Mouse (Mus musculus) forebrain, embryonic 11.5 days (tissue): Measurements from ENCODE around the gene N4bp3. TPM values are rescaled to one million over a fixed set of nuclear protein-coding genes. Genes with fewer than 3 reads are reported as not detected.

Experiments
- ATAC-seq: fragments of 200-750 bp; cut with Nextera tagmentation; replicated peaks from 2 replicates; pipeline ENCODE4 v1.8.0; 2017; ENCODE audit warnings: moderate TSS enrichment; ENCODE audit not compliant: low FRiP score
- DNase-seq: peaks from one replicate; pipeline ENCODE4 v3.0.0-alpha.2; 2017; ENCODE audit warnings: low spot score
- H3K27ac ChIP-seq: fragments of 300-500 bp; sonication (generic); 2 replicates; pipeline ENCODE4 v1.5.1; 2014; ENCODE audit warnings: low read depth, low read length
- H3K27me3 ChIP-seq: fragments of 300-500 bp; sonication (generic); 2 replicates; pipeline ENCODE4 v1.6.1; 2014; ENCODE audit warnings: mild to moderate bottlenecking, low read length, mixed read lengths; ENCODE audit not compliant: control insufficient read depth, insufficient read depth
- H3K36me3 ChIP-seq: fragments of 300-500 bp; sonication (generic); 2 replicates; pipeline ENCODE4 v1.6.1; 2014; ENCODE audit warnings: mild to moderate bottlenecking, low read length, moderate library complexity, mixed read lengths; ENCODE audit not compliant: control insufficient read depth, insufficient read depth
- H3K4me1 ChIP-seq: fragments of 300-500 bp; sonication (generic); replicated peaks from 2 replicates; pipeline ENCODE4 v1.6.1; 2014; ENCODE audit warnings: low read length, mixed read lengths; ENCODE audit not compliant: control insufficient read depth, insufficient read depth
- H3K4me2 ChIP-seq: fragments of 300-500 bp; sonication (generic); 2 replicates; pipeline ENCODE4 v1.6.1; 2014; ENCODE audit warnings: low read depth, mild to moderate bottlenecking, low read length, moderate library complexity, mixed read lengths; ENCODE audit not compliant: severe bottlenecking
- H3K4me3 ChIP-seq: fragments of 300-500 bp; sonication (generic); 2 replicates; pipeline ENCODE4 v1.5.1; 2014; ENCODE audit warnings: low read depth, low read length
- H3K9ac ChIP-seq: fragments of 300-500 bp; sonication (generic); 2 replicates; pipeline ENCODE4 v1.6.1; 2014; ENCODE audit warnings: low read length
- H3K9me3 ChIP-seq: fragments of 300-500 bp; sonication (generic); 2 replicates; pipeline ENCODE4 v1.6.1; 2016; ENCODE audit warnings: low read length, mixed read lengths; ENCODE audit not compliant: control insufficient read depth
- WGBS: fragments of 180-500 bp; shearing (Covaris S2); extraction: QIAGEN DNeasy Blood & Tissue Kit; methylation state at CpG from one replicate; pipeline ENCODE4 v1.1.7; 2014; 5-methylcytosine and 5-hydroxymethylcytosine counted together
- polyA plus RNA-seq: library from polyadenylated mRNA; unstranded; fragments of >200 nt; fragmentation: Nextera tagmentation; extraction: Ambion mirVana; gene quantifications from 2 replicates; pipeline ENCODE4 v1.2.1, GENCODE M21; 2014

N4bp3 gene
- polyA plus RNA-seq, 1 experiment from 2014 or later = 11.3 TPM

DNA sequence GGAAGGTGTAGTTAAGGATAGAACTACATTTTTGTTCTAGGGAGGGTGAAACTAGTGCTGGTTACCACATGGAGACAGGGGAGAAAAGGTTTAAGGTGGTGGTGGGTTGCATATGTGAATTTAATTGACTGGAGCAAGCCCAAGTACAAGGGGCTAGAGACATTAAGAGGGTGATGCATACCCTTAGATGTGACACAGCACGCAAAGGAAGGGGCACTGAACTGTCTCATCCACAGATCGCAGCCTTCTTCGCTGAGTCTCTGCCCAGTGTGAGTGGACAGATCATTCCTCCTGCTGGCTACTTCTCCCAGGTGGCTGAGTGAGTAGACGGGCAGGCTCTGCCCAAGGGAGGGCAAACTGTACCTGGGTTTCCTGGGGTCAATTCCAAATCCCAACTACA lies 57.3 kb downstream of the N4bp3 start:
- H3K4me3 ChIP-seq = no peak overlapping the region
- 94% methylated on average over 4 of the region's 4 CpGs for WGBS
- no peak overlapping the region for H3K4me2 ChIP-seq
- peaks cover 39% of the 10 kb centered on the region for H3K36me3 ChIP-seq
- H3K27me3 ChIP-seq = no peaks in the 10 kb centered on the region
- no peak overlapping the region for H3K9ac ChIP-seq
- peak; percentile 47 for DNase-seq
- H3K4me1 ChIP-seq = no peaks in the 10 kb centered on the region
- ATAC-seq = no peak
- no peak overlapping the region for H3K27ac ChIP-seq
- no peaks in the 10 kb centered on the region for H3K9me3 ChIP-seq

Other genes with a start within 250 kb of the N4bp3 start
- 14.9 and 16.7 TPM in 2 replicates for gene Phykpl, start 66.1 kb downstream of the N4bp3 start, polyA plus RNA-seq
- 830 and 925 TPM in 2 replicates for gene Hnrnpab, start 44.0 kb downstream of the N4bp3 start, polyA plus RNA-seq
- gene Nhp2, start 31.1 kb downstream of the N4bp3 start, polyA plus RNA-seq = 154 and 165 TPM in 2 replicates
- gene Rmnd5b, start 14.9 kb downstream of the N4bp3 start, polyA plus RNA-seq = 40.4 and 47.8 TPM in 2 replicates
- 0.97 and 1.1 TPM in 2 replicates for gene D930048N14Rik, start 112 bp upstream of the N4bp3 start, polyA plus RNA-seq
- 75.6 and 94.9 TPM in 2 replicates for gene 0610009B22Rik, start 38.0 kb upstream of the N4bp3 start, polyA plus RNA-seq
- 15.2 and 18.5 TPM in 2 replicates for gene Sec24a, start 112.8 kb upstream of the N4bp3 start, polyA plus RNA-seq
- gene Sar1b, start 112.8 kb upstream of the N4bp3 start, polyA plus RNA-seq = 113 and 116 TPM in 2 replicates
- gene Jade2, start 206.8 kb upstream of the N4bp3 start, polyA plus RNA-seq = 0.29 and 0.55 TPM in 2 replicates